Mouse (Mus musculus): ENCODE results near the gene Tead2.
"Not testable (repeated sequence)": the region's sequence is repeated elsewhere in the genome, so short reads cannot be mapped to it uniquely, and the experiment has no call there.

Tead2 gene

GRCm38 (mm10) chr7:45215673-45216441, at the start of gene Tead2:
TSS of gene Tead2 (plus strand) at chr7:45215753.
- no peak for DNase-seq (ENCODE audit: low spot score in 2 of 2)

- DNase-seq (ENCODE audit: low spot score in 2 of 2), result no peak
These were observed 48.6 kb upstream of the Tead2 start for GRCm38 (mm10) chr7:45166950-45167401.

GRCm38 (mm10) chr7:45167761-45168445, 47.6 kb upstream of the Tead2 start:
- DNase-seq (ENCODE audit: low spot score in 2 of 2), result no peak

- DNase-seq (ENCODE audit: low spot score in 2 of 2), result no peak
These were observed 46.9 kb upstream of the Tead2 start for GRCm38 (mm10) chr7:45168656-45169055.

GRCm38 (mm10) chr7:45169495-45169894, 46.1 kb upstream of the Tead2 start:
- no peak for DNase-seq (ENCODE audit: low spot score in 2 of 2)

- peak; percentile 38 to 82 for DNase-seq (ENCODE audit: low spot score in 2 of 2)
These were observed 42.6 kb upstream of the Tead2 start for GRCm38 (mm10) chr7:45172974-45173373.

GRCm38 (mm10) chr7:45173772-45174171, 41.8 kb upstream of the Tead2 start:
- DNase-seq (ENCODE audit: low spot score in 2 of 2), result not testable (repeated sequence)

- no peak for DNase-seq (ENCODE audit: low spot score in 2 of 2)
These were observed 40.8 kb upstream of the Tead2 start for GRCm38 (mm10) chr7:45174567-45175280.

GRCm38 (mm10) chr7:45175398-45175797, 40.2 kb upstream of the Tead2 start:
- DNase-seq (ENCODE audit: low spot score in 2 of 2), result no peak

GRCm38 (mm10) chr7:45175929-45176328, 39.6 kb upstream of the Tead2 start:
- DNase-seq (ENCODE audit: low spot score in 2 of 2), result no peak

GRCm38 (mm10) chr7:45176356-45176755, 39.2 kb upstream of the Tead2 start:
- no peak for DNase-seq (ENCODE audit: low spot score in 2 of 2)

GRCm38 (mm10) chr7:45178550-45178949, 37.0 kb upstream of the Tead2 start:
- no peak for DNase-seq (ENCODE audit: low spot score in 2 of 2)

- DNase-seq (ENCODE audit: low spot score in 2 of 2), result no peak
These were observed 36.1 kb upstream of the Tead2 start, which contains the start of gene Gfy for GRCm38 (mm10) chr7:45179469-45179868. TSS of gene Gfy (minus strand) at chr7:45179569.

GRCm38 (mm10) chr7:45180896-45181477, 34.6 kb upstream of the Tead2 start, which contains the start of gene Pth2:
TSS of gene Pth2 (plus strand) at chr7:45180995.
- no peak for DNase-seq (ENCODE audit: low spot score in 2 of 2)

GRCm38 (mm10) chr7:45181540-45181939, 34.0 kb upstream of the Tead2 start:
- DNase-seq (ENCODE audit: low spot score in 2 of 2), result peak; percentile 28 to 75

GRCm38 (mm10) chr7:45182199-45182601, 33.4 kb upstream of the Tead2 start:
- peak; percentile 88 to 92 for DNase-seq (ENCODE audit: low spot score in 2 of 2)

GRCm38 (mm10) chr7:45182606-45183005, 32.9 kb upstream of the Tead2 start:
- DNase-seq (ENCODE audit: low spot score in 2 of 2), result no peak

GRCm38 (mm10) chr7:45183672-45184071, 31.9 kb upstream of the Tead2 start:
- DNase-seq (ENCODE audit: low spot score in 2 of 2), result no peak

- DNase-seq (ENCODE audit: low spot score in 2 of 2), result no peak
These were observed 29.6 kb upstream of the Tead2 start for GRCm38 (mm10) chr7:45185921-45186320.

- no peak for DNase-seq (ENCODE audit: low spot score in 2 of 2)
These were observed 26.0 kb upstream of the Tead2 start for GRCm38 (mm10) chr7:45189600-45189999.

- no peak for DNase-seq (ENCODE audit: low spot score in 2 of 2)
These were observed 25.4 kb upstream of the Tead2 start for GRCm38 (mm10) chr7:45190186-45190585.

- DNase-seq (ENCODE audit: low spot score in 2 of 2), result no peak
These were observed 24.4 kb upstream of the Tead2 start for GRCm38 (mm10) chr7:45191161-45191560.

Data from spleen, postnatal 4 days (tissue).